Mouse (Mus musculus): ENCODE measurements around the gene Zfp947.
"Not testable (repeated sequence)": the region's sequence is repeated elsewhere in the genome, so short reads cannot be mapped to it uniquely, and the experiment has no call there.

The Zfp947 gene

DNA sequence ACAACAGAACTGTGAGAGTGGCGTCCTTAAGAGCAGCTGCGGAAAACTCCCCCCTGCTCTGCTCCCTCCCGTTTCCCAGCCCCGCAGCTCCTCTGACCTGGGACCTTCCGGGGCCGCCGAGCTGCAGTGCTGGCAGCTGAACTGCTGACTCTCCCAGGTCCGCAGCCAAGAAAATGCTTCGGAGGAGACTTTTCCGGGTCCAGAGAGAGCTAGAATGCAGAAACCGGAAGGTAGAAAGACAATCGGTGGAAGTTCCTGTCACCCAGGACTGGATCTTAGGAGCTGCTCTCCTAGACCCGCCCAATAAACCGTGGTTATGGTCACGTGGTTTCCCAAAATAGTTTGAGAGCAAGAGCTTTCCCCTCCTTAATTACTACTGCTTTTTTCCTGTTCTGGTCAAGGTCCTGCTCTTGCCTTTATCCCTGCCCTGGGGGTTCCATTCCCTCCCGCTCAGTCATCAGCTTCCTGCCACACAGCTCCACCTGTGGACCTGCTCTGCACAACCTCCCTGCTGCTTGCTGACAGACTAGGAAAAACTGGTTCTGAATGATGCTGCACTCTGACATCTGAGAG lies at the start of gene Zfp947:
Gene Zfp947 (minus strand): TSS at position 469 of the 573 bp plus-strand sequence.
- peak; percentile 47 for DNase-seq (ENCODE audit: extremely low spot score, low spot score)

GRCm38 (mm10) chr17:22165304-22165703 lies 686 bp downstream of the Zfp947 start:
- DNase-seq (ENCODE audit: extremely low spot score, low spot score) = not testable (repeated sequence)

DNA sequence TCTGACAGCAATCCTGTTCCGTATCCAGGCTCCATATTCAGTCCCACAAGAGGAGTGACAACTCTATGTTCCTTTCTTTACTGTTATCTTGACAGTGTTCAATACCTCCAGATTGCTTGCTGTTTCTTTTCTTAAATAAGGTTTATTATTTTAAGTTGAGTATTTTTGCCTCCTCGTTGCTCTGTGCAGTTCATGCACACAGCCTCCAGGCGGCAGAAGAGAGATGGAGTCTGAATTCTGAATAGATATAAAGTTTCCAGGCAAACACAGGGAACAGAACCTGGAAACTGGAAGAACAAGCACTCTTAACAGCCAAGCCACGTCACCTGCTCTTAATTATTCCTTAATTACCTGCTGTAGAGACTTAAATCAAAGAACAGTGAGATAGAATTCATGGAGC lies 12.0 kb downstream of the Zfp947 start:
- not testable (repeated sequence) for DNase-seq (ENCODE audit: extremely low spot score, low spot score)

GRCm38 (mm10) chr17:22118770-22119169 lies 47.2 kb downstream of the Zfp947 start:
- DNase-seq (ENCODE audit: extremely low spot score, low spot score) = no peak
